Mouse (Mus musculus) forebrain, postnatal 0 days (tissue): Measurements from ENCODE around the gene Gm20431. TPM values are rescaled to one million over a fixed set of nuclear protein-coding genes. Genes with fewer than 3 reads are reported as not detected.

Experiments
- ATAC-seq: fragments of 200-750 bp; cut with Nextera tagmentation; 2 replicates; pipeline ENCODE4 v1.8.0; 2017; ENCODE audit warnings: mild to moderate bottlenecking, moderate library complexity
- DNase-seq: peaks from one replicate; pipeline ENCODE4 v3.0.0-alpha.2; 2015
- H3K27ac ChIP-seq: fragments of 300-500 bp; sonication (generic); 2 replicates; pipeline ENCODE4 v1.5.1; 2014; ENCODE audit warnings: low read depth, mild to moderate bottlenecking, antibody characterized with exemption, low read length, moderate library complexity, mixed read lengths
- H3K27me3 ChIP-seq: fragments of 300-500 bp; sonication (generic); 2 replicates; pipeline ENCODE4 v1.6.1; 2014; ENCODE audit warnings: mild to moderate bottlenecking, low read length, mixed read lengths; ENCODE audit not compliant: insufficient read depth
- H3K36me3 ChIP-seq: fragments of 300-500 bp; sonication (generic); 2 replicates; pipeline ENCODE4 v1.6.1; 2014; ENCODE audit warnings: mild to moderate bottlenecking, moderate library complexity; ENCODE audit not compliant: insufficient read depth
- H3K4me1 ChIP-seq: fragments of 300-500 bp; sonication (generic); 2 replicates; pipeline ENCODE4 v1.6.1; 2014; ENCODE audit warnings: antibody characterized with exemption; ENCODE audit not compliant: insufficient read depth
- H3K4me2 ChIP-seq: fragments of 300-500 bp; sonication (generic); 2 replicates; pipeline ENCODE4 v1.6.1; 2014; ENCODE audit warnings: low read depth, mild to moderate bottlenecking, moderate library complexity
- H3K4me3 ChIP-seq: fragments of 300-500 bp; sonication (generic); 2 replicates; pipeline ENCODE4 v1.5.1; 2014; ENCODE audit warnings: low read depth, low read length, mixed read lengths
- H3K9ac ChIP-seq: fragments of 300-500 bp; sonication (generic); 2 replicates; pipeline ENCODE4 v1.6.1; 2014; ENCODE audit warnings: mild to moderate bottlenecking
- H3K9me3 ChIP-seq: fragments of 300-500 bp; sonication (generic); 2 replicates; pipeline ENCODE4 v1.6.1; 2016; ENCODE audit warnings: low read length
- CTCF ChIP-seq: sonication (generic); IDR thresholded peaks from 2 replicates; pipeline ENCODE4 v1.5.1; 2016; ENCODE audit warnings: antibody characterized with exemption, control low read depth, low read depth
- WGBS: fragments of 180-500 bp; shearing (Covaris S2); extraction: QIAGEN DNeasy Blood & Tissue Kit; methylation state at CpG from one replicate; pipeline ENCODE4 v1.1.7; 2014; 5-methylcytosine and 5-hydroxymethylcytosine counted together
- polyA plus RNA-seq: library from polyadenylated mRNA; unstranded; fragments of >200 nt; fragmentation: Nextera tagmentation; extraction: Ambion mirVana; gene quantifications from 2 replicates; pipeline ENCODE4 v1.2.1, GENCODE M21; 2015
- total RNA-seq: library from RNA; depleted of rRNA; stranded (reverse); fragments of >200 nt; gene quantifications from 2 replicates; pipeline ENCODE4 v1.2.3, GENCODE M21; 2014

Gene Gm20431
- total and polyA plus RNA-seq, 2 experiments from 2014 or later = 9.7 TPM; not detected in 1

DNA sequence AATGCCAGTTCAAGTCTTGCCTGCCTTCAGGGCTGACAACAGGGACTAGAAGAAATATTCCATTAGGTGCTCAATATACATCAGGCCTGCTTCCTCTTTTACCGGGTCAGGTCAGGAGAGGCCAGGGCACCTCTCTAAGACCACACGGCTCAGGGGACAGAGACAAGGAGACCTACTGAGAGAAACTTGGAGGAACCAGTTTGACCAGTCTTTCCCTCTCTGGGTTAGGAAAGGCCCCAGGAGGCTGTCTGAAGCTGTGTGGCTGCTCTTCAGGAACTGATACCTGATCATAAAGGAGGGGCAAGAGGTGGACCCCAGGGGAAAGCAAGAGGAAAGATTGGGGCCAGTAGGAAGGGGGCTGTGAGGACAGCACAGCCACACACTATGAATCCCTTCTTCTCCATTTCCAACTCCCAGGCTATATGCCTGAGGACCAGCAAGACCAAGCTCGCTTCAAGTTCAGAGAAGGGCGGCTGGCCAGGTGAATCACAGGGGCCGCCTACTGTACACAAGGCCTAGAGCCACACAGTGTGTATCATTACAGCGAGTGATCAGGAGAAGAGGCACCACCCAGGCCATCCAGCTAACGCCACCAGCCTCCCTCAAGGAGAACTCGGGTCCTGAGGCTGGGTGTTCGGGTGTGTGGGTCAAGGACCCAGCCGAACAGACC, 2.0 kb downstream of the Gm20431 start:
- 79% methylated on average over 10 of the region's 10 CpGs for WGBS
- Histone ChIP-seq H3K4me2 (peak overlapping the region; percentile 79; the same call in 1 of the 2 replicates), H3K9ac (no peak overlapping the region)

DNA sequence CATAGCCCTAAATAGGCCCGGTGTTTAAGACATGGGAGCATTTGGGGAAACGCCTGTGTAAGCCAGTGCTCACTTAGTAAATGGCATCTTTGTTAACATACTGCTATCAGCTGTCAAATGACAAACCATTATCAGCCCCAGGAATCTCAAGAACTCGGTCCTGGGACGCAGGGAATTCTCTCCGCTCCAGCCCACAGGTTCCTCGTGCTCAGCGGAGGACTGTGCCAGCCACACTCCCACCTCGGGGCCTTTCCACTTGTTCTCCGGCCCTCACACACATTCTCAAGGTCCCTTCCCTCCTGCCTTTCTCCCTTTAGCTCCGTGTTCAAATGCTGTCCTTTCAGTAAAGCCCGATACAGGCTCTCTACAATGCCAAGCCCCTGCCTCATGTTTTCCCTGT, 2.6 kb downstream of the Gm20431 start:
- DNase-seq = no peak
- no peak overlapping the region for H3K4me2 ChIP-seq
- H3K9me3 ChIP-seq = no peaks in the 10 kb centered on the region
- 81% methylated on average over 11 of the region's 11 CpGs for WGBS
- H3K4me1 ChIP-seq = peaks cover 11% of the 10 kb centered on the region
- TF ChIP-seq CTCF = no peak
- H3K27ac ChIP-seq = no peak overlapping the region
- H3K27me3 ChIP-seq = peaks cover 5% of the 10 kb centered on the region; the same call in 1 of the 2 replicates
- no peak for ATAC-seq
- H3K9ac ChIP-seq = no peak overlapping the region
- peaks cover 8% of the 10 kb centered on the region; the same call in 1 of the 2 replicates for H3K36me3 ChIP-seq
- H3K4me3 ChIP-seq = no peak overlapping the region

More for the DNA sequence above, 2.0 kb downstream of the Gm20431 start:
- Histone ChIP-seq H3K9me3 (no peaks in the 10 kb centered on the region), H3K27ac (no peak overlapping the region), H3K36me3 (peaks cover 4% of the 10 kb centered on the region; the same call in 1 of the 2 replicates), H3K4me1 (peaks cover 11% of the 10 kb centered on the region), H3K27me3 (peaks cover 5% of the 10 kb centered on the region; the same call in 1 of the 2 replicates), H3K4me3 (no peak overlapping the region)
- DNase-seq (no peak), ATAC-seq (no peak)
- TF ChIP-seq CTCF = no peak

DNA sequence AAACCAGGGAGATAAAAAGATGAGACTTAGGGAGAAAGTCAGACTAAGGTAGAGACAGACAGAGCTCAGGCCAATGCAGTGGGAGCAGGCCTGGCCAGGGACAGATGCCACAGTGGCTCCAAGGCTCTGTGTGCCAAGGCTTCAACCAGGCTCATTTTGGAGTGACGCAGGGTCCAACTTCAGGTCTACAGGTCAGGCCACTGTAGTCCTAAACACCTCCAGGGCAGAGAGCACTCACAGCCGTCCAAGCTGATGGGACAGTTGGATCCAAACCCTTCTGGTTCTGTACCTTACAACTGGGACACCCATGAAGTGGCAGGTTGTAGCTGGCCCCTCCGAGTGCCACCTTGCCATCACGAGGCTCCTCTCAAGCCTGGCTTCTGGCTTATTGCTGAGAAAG, 3.3 kb downstream of the Gm20431 start:
- Histone ChIP-seq H3K9ac (no peak overlapping the region), H3K27ac (no peak overlapping the region), H3K36me3 (peaks cover 13% of the 10 kb centered on the region), H3K9me3 (no peaks in the 10 kb centered on the region), H3K4me2 (no peak overlapping the region), H3K27me3 (no peaks in the 10 kb centered on the region), H3K4me3 (no peak overlapping the region), H3K4me1 (peaks cover 11% of the 10 kb centered on the region)
- ATAC-seq (no peak), DNase-seq (no peak)
- WGBS = 94% methylated on average over 4 of the region's 4 CpGs
- TF ChIP-seq CTCF = no peak

DNA sequence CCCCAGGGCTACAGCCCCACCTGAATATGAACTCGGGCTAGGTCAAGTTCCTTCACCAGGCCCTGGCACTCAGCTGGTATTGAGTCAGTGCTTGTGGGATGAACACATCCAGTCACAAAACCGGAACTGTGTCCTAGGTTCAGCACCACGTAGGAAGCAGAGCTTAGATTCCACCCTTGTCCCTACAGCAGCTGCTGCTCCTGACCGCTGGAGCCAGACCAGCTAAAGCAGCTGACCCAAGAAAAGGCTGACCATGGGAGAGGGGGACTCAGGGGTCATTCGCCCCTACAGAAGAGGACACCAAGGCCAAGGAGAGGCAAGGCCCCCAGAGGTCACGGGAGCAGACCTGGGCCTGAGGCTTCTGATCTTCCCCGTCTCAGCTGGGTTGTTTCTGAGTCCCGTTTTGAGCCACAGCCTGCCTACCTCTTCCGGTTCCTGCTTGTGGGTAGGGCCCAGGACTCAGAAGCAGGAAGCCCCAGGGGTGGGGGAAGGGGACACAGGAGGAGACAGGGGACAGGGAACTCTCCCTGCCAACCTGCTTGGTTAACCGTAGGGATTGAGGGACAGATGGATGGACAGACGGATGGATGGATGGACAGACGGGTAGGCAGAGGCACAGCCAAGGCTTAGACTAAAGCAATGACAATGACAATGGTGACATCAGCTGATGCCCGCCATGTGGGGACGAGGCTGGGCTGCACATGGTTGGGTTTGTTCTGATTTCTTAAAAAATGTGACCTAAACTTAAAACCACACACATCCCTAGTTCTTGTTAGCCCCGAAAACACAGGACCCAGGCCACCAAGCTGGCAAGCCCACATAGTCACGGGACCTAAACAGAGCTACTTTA, 4.4 kb downstream of the Gm20431 start:
- Histone ChIP-seq H3K4me3 (no peak overlapping the region), H3K9me3 (no peaks in the 10 kb centered on the region), H3K36me3 (peaks cover 13% of the 10 kb centered on the region), H3K4me2 (no peak overlapping the region), H3K27me3 (no peaks in the 10 kb centered on the region), H3K27ac (no peak overlapping the region), H3K4me1 (peaks cover 11% of the 10 kb centered on the region), H3K9ac (no peak overlapping the region)
- 90% methylated on average over 16 of the region's 16 CpGs for WGBS
- ATAC-seq (no peak), DNase-seq (no peak)
- TF ChIP-seq CTCF = no peak

DNA sequence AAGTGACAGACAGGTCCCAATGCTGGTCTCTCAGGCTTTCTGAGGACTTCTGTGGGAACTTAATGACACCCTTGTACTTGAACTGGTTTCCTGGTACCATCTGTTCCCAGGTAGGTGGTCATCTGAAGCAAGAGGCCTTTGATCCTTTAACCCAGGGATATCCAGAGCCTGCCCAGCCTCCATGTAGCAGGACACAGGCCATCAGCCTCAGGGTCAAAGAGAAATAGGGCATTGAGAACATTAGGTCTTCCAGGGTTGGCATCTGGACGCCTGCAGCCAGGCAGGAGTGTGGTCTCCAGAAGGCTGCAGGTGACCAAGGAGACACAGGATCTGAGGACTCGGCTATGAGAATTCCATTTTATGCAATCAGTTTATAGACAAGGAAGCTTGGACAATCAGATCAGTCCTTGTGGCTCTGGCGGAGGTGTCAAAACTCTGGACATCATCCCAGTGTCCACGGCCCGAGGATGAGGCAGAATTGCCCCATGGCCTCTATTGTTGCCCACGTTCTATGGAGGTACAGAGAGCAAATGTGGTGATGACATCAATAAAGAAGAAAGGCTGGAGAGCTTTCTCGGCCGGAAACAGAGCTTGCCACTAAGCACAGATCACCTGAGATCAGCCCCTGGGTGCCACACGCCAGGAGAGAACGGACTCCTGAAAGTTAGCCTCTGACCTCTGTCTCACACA, 6.2 kb downstream of the Gm20431 start:
- TF ChIP-seq CTCF = no peak
- H3K4me2 ChIP-seq = no peak overlapping the region
- WGBS = 89% methylated on average over 10 of the region's 10 CpGs
- DNase-seq = no peak
- no peak overlapping the region for H3K4me3 ChIP-seq
- no peaks in the 10 kb centered on the region for H3K27me3 ChIP-seq
- H3K9me3 ChIP-seq = no peaks in the 10 kb centered on the region
- H3K36me3 ChIP-seq = peaks cover 18% of the 10 kb centered on the region
- H3K9ac ChIP-seq = no peak overlapping the region
- H3K27ac ChIP-seq = no peak overlapping the region
- H3K4me1 ChIP-seq = peaks cover 5% of the 10 kb centered on the region
- no peak for ATAC-seq

DNA sequence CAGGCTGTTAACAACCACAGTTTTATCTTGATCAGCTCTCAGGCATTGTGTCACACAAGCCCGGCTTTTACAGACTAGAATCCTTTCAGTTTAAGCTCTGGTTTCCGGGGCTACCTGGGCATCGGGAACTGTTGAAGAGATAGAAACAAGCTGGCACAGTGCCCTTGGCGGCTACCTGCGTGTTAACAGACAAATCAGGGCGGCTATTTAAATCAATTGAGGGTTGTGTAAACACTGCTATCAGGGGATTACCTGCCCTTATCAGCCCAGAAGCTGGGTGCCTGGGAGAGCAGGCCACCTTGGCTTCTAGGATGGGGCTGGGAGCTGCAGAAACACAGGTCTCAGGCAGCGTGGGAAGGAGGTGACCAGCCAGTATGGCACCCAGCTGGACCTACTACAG, 8.6 kb downstream of the Gm20431 start:
- H3K27me3 ChIP-seq = no peaks in the 10 kb centered on the region
- no peaks in the 10 kb centered on the region for H3K9me3 ChIP-seq
- no peak overlapping the region for H3K4me3 ChIP-seq
- ATAC-seq (no peak), DNase-seq (no peak)
- H3K4me1 ChIP-seq = no peaks in the 10 kb centered on the region
- no peak overlapping the region for H3K4me2 ChIP-seq
- no peak overlapping the region for H3K9ac ChIP-seq
- H3K27ac ChIP-seq = no peak overlapping the region
- TF ChIP-seq CTCF = no peak
- H3K36me3 ChIP-seq = peaks cover 19% of the 10 kb centered on the region
- WGBS = 80% methylated on average over 7 of the region's 7 CpGs
